ENCODE assay signal across 8 mouse cellular contexts in genomic region chr17:35135591-35136320, GRCm38 (mm10). TPM values are rescaled to one million over a fixed set of nuclear protein-coding genes. Genes with fewer than 3 reads are reported as not detected.
DNase-seq lines count a peak whose midpoint lies in the region; ATAC-seq lines count a peak whose summit lies in the region.

No protein-coding gene starts in this region.

- under 1% methylated on average over 43 of the region's 43 CpGs for WGBS in kidney, embryonic 15.5 days
- whole genome bisulfite sequencing in hindbrain, embryonic 11.5 days = under 1% methylated on average over 43 of the region's 43 CpGs

- no peak for DNase-seq in kidney, adult 18-20 months
- peak; percentile 93 for DNase-seq in adipocyte (ENCODE audit: low spot score)
- DNase-seq in hindbrain, embryonic 11.5 days (ENCODE audit: low spot score) = no peak
- DNase-seq in gastrocnemius, postnatal 4 days (ENCODE audit: low spot score in 2 of 2) = no peak
- DNase-seq in ovary, adult 18-20 months (ENCODE audit: low spot score) = no peak
- no peak for DNase-seq in retina, embryonic 14.5 days (ENCODE audit: low spot score)

- peaks cover 28% of the 10 kb centered on the region for H3K4me1 ChIP-seq in kidney, embryonic 15.5 days
- H3K4me1 ChIP-seq in hindbrain, embryonic 11.5 days (replicated peaks; ENCODE audit: control insufficient read depth, insufficient read depth, low read length) = peaks cover 4% of the 10 kb centered on the region; the same call in 1 of the 2 replicates
- H3K4me1 ChIP-seq in megakaryocyte, embryonic 14.5 days = peaks cover 56% of the 10 kb centered on the region

- no peaks in the 10 kb centered on the region for H3K27me3 ChIP-seq in kidney, embryonic 15.5 days
- no peaks in the 10 kb centered on the region for H3K27me3 ChIP-seq in hindbrain, embryonic 11.5 days (ENCODE audit: control insufficient read depth, insufficient read depth, low read length)
- H3K27me3 ChIP-seq in megakaryocyte, embryonic 14.5 days (replicated peaks) = no peaks in the 10 kb centered on the region

- H3K4me3 ChIP-seq in kidney, embryonic 15.5 days (replicated peaks) = peak overlapping the region; percentile 80
- peak overlapping the region; percentile 69 for H3K4me3 ChIP-seq in hindbrain, embryonic 11.5 days (ENCODE audit: low read depth, low read length)
- H3K4me3 ChIP-seq in megakaryocyte, embryonic 14.5 days (replicated peaks) = peak overlapping the region; percentile 93

- H3K36me3 ChIP-seq in kidney, embryonic 15.5 days = peaks cover 31% of the 10 kb centered on the region
- peaks cover 11% of the 10 kb centered on the region for H3K36me3 ChIP-seq in hindbrain, embryonic 11.5 days (ENCODE audit: control insufficient read depth, insufficient read depth, low read length)
- H3K36me3 ChIP-seq in megakaryocyte, embryonic 14.5 days (replicated peaks; ENCODE audit: low read length) = peaks cover 41% of the 10 kb centered on the region

- peak; percentile 68 for ATAC-seq in kidney, embryonic 15.5 days (replicated peaks; ENCODE audit: low FRiP score)
- peak; percentile 81 for ATAC-seq in hindbrain, embryonic 11.5 days (ENCODE audit: low FRiP score)

- peak overlapping the region; percentile 83 for H3K4me2 ChIP-seq in kidney, embryonic 15.5 days
- peak overlapping the region; percentile 78 for H3K4me2 ChIP-seq in hindbrain, embryonic 11.5 days (replicated peaks; ENCODE audit: low read depth, low read length)

- no peaks in the 10 kb centered on the region for H3K9me3 ChIP-seq in kidney, embryonic 15.5 days (replicated peaks)
- no peaks in the 10 kb centered on the region for H3K9me3 ChIP-seq in hindbrain, embryonic 11.5 days (ENCODE audit: control insufficient read depth, low read length)
- H3K9me3 ChIP-seq in megakaryocyte, embryonic 14.5 days = no peaks in the 10 kb centered on the region

- H3K9ac ChIP-seq in kidney, embryonic 15.5 days = peak overlapping the region; percentile 73
- H3K9ac ChIP-seq in hindbrain, embryonic 11.5 days (ENCODE audit: low read depth, low read length) = peak overlapping the region; percentile 84

- peak overlapping the region; percentile 96 for H3K27ac ChIP-seq in kidney, embryonic 15.5 days
- H3K27ac ChIP-seq in hindbrain, embryonic 11.5 days (ENCODE audit: low read depth, low read length) = peak overlapping the region; percentile 90

RNA-seq across cellular contexts. Expression of gene Bag6, which starts 0.8 kb away (rescaled TPM):
- polyA plus RNA-seq in kidney, embryonic 15.5 days (2015; fragmentation: Nextera tagmentation; extraction: Ambion mirVana) = 56.1 and 64.9 TPM in 2 replicates
- 105 and 117 TPM in 2 replicates for polyA plus RNA-seq in hindbrain, embryonic 11.5 days (2014; fragmentation: Nextera tagmentation; extraction: Ambion mirVana)
- 613 and 1,584 TPM in 2 replicates for polyA plus RNA-seq in megakaryocyte, embryonic 14.5 days (2012; ENCODE audit: insufficient read depth, low replicate concordance)
- 100 to 1,000 TPM; 265 to 276 TPM for total RNA-seq in gastrocnemius, postnatal 4 days (2021)

RNA-seq across cellular contexts. Expression of gene Apom, which starts 3.9 kb away (rescaled TPM):
- polyA plus RNA-seq in kidney, embryonic 15.5 days (2015; fragmentation: Nextera tagmentation; extraction: Ambion mirVana) = 21.0 and 25.7 TPM in 2 replicates
- polyA plus RNA-seq in hindbrain, embryonic 11.5 days (2014; fragmentation: Nextera tagmentation; extraction: Ambion mirVana) = 0.34 and 0.49 TPM in 2 replicates
- not detected in 2 replicates for polyA plus RNA-seq in megakaryocyte, embryonic 14.5 days (2012; ENCODE audit: insufficient read depth, low replicate concordance)
- 1 to 10 TPM in 1 of 2 experiments, not detected in 1; 1.2 TPM for total RNA-seq in gastrocnemius, postnatal 4 days (2021)

RNA-seq across cellular contexts. Expression of gene D17H6S53E, which starts 9.6 kb away (rescaled TPM):
- 10.5 and 12.2 TPM in 2 replicates for polyA plus RNA-seq in kidney, embryonic 15.5 days (2015; fragmentation: Nextera tagmentation; extraction: Ambion mirVana)
- polyA plus RNA-seq in hindbrain, embryonic 11.5 days (2014; fragmentation: Nextera tagmentation; extraction: Ambion mirVana) = 8.4 and 9.2 TPM in 2 replicates
- 3.2 and 6.1 TPM in 2 replicates for polyA plus RNA-seq in megakaryocyte, embryonic 14.5 days (2012; ENCODE audit: insufficient read depth, low replicate concordance)
- total RNA-seq in gastrocnemius, postnatal 4 days (2021) = 10 to 100 TPM; 20.0 to 21.0 TPM

RNA-seq across cellular contexts. Expression of gene Csnk2b, which starts 13.9 kb away (rescaled TPM):
- polyA plus RNA-seq in kidney, embryonic 15.5 days (2015; fragmentation: Nextera tagmentation; extraction: Ambion mirVana) = 281 and 284 TPM in 2 replicates
- 299 and 310 TPM in 2 replicates for polyA plus RNA-seq in hindbrain, embryonic 11.5 days (2014; fragmentation: Nextera tagmentation; extraction: Ambion mirVana)
- 75.6 and 82.2 TPM in 2 replicates for polyA plus RNA-seq in megakaryocyte, embryonic 14.5 days (2012; ENCODE audit: insufficient read depth, low replicate concordance)
- total RNA-seq in gastrocnemius, postnatal 4 days (2021) = 100 to 1,000 TPM; 174 to 185 TPM

RNA-seq across cellular contexts. Expression of gene Gpank1, which starts 14.5 kb away (rescaled TPM):
- 19.0 and 20.3 TPM in 2 replicates for polyA plus RNA-seq in kidney, embryonic 15.5 days (2015; fragmentation: Nextera tagmentation; extraction: Ambion mirVana)
- 22.5 and 29.7 TPM in 2 replicates for polyA plus RNA-seq in hindbrain, embryonic 11.5 days (2014; fragmentation: Nextera tagmentation; extraction: Ambion mirVana)
- 46.5 and 57.4 TPM in 2 replicates for polyA plus RNA-seq in megakaryocyte, embryonic 14.5 days (2012; ENCODE audit: insufficient read depth, low replicate concordance)
- 1 to 10 TPM; 5.6 to 7.4 TPM for total RNA-seq in gastrocnemius, postnatal 4 days (2021)

Comparison
In these comparisons a context has a peak if more than half of its experiments do, and no peak if none do; other contexts are left out.
1. RNA of gene Apom, which starts 3.9 kb away (polyA plus RNA-seq): 21.0 to 25.7 TPM in kidney, embryonic 15.5 days; 0.34 to 0.49 TPM in hindbrain, embryonic 11.5 days and not detected in megakaryocyte, embryonic 14.5 days; every median in the first group is over 10 times any median in the second.
2. Peak in every context shown above with its lines, with median percentiles within 50 percentile points of each other: H3K4me3 ChIP-seq.